Mouse (Mus musculus) adrenal gland, postnatal 25 days (tissue): ENCODE measurements at regions not wholly inside any gene's neighbourhood (a gene's known extent, or its start where the extent isn't known, plus 50 kb on each side); places are given as distances from the start of the nearest gene placed in this dataset.
A peak's percentile ranks its signal among the peaks of the same experiment; 100 is the strongest.

Experiments
- DNase-seq: peaks from one replicate; pipeline ENCODE4 v3.0.0; 2021; ENCODE audit warnings: mixed read lengths

DNA sequence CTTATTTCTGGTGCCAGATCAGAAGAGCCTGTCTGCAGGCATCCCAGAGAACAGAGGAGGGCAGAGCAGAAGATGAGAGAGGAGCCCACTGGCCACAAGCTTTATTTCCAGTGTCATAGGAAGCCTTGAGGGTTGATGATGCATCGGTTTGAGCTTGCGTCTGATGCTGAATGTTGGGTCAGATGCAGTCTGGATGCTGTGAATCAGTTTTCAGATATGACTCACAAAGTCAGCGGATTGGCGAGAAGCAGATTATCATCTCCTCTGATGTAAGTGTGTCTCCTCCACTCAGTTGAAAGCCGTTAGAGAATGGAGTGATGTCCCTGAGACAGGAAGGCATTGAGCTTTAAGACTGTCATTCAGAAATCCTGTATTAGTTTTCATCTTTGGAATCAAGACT lies 197.3 kb upstream of the Gm6793 start:
- DNase-seq: no peak

DNA sequence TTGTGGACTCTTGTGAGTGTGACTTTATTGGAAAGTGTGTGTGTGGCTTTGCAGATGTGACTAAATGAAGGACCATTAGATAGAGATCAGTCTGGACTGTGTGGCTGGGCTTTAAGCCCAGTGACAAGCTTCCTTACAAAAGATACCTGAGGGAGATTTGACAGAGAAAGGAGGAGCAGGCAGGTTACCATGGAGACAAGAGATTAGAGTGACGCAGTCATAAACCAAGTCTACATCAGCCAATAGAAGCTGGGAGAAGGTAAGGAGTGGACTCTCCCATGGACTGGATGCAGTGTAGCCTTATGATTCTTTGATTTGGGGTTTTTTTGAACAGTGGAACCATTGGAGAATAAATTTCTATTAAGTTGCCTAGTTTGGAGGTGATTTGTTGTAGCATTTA lies 181.6 kb upstream of the Gm6793 start:
- no peak for DNase-seq

DNA sequence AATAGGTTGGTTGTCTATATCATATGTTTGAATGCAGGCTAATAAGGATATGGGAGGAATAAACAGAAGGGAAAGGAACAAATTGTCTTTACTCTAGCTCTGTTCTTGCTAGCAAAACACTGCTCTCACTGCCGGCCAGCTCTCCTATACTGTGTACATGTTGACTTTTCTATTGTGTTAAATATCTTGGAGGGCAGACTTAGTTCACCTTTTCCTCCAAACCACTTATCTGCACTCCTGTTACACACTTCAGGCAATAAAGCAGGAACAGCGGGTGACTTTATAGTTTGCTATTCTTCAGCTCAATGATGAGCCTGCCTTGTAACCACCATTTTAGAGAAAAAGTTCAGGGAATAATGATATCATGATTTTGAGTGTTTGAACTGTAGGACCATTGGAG lies 181.0 kb upstream of the Gm6793 start:
- no peak for DNase-seq

GRCm38 (mm10) chr8:112191846-112192245 lies 177.0 kb upstream of the Gm6793 start:
- no peak for DNase-seq

DNA sequence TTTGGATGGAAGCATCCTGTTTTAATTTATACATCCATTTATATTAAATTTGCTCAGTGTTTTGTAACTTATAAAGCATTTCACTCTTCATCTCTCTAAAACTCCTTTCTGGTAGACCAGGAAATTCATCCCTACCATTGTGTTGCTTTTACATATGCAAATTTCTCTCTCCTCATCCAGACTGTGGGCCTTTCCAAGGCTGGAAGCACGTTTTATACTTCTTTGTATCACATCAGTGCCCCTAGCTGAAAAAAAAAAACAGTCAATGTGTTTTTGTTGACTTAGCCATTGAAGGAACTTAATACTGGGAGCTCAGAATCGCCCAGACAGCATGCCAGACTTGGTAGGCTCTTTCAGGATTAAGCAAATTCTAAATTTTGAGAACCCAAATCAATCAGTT lies 174.9 kb upstream of the Gm6793 start:
- no peak for DNase-seq

GRCm38 (mm10) chr8:112170184-112170583 lies 155.3 kb upstream of the Gm6793 start:
- no peak for DNase-seq

DNA sequence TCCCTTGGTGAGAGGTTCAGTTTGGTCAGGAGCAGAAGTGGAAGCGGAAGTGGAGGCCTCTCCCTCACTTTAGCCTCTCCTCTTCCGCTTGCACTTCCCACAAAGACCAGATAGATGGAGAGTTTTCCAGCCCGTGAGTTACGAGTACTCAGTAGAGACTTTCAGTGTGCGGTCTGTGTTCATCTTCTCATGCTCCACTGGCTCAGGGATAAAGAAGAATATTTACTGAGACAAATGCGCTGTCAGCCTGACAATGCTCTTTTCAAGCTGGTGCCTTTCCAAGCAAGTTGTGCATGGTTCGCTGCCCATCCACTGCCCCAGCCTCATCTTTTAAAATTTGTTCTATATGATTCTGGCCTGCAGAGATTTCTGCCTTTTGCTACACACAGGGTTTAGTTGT lies 141.8 kb upstream of the Gm6793 start:
- DNase-seq: no peak

DNA sequence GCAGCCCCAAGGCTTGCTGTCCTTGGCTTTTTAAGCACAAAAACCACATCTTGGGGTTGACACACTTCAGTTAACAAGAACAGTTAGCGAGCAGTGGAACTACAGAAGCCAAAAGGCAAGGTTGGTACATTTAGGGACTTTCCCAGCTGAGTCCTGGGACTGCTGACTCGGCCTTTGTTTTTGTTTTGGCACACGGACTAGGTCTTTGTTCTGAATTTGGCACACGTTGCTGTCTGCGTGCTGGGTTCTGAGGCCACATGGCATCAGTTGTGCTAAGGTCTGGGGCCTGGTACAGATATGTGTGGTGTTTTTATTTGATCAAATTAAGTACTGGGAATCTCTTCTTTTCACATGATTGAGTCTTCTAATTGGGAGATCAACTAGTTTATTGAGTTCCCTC lies 124.1 kb upstream of the Gm6793 start:
- DNase-seq: no peak

- DNase-seq: no peak
Measured at GRCm38 (mm10) chr8:112130196-112130595, 115.4 kb upstream of the Gm6793 start.

GRCm38 (mm10) chr8:112128833-112129518 lies 114.1 kb upstream of the Gm6793 start:
- peak; percentile 28 for DNase-seq

- DNase-seq: no peak
Measured at GRCm38 (mm10) chr8:112111950-112112349, 97.1 kb upstream of the Gm6793 start.

- DNase-seq: peak; percentile 18
Measured at GRCm38 (mm10) chr8:112097883-112098635, 83.2 kb upstream of the Gm6793 start.

DNA sequence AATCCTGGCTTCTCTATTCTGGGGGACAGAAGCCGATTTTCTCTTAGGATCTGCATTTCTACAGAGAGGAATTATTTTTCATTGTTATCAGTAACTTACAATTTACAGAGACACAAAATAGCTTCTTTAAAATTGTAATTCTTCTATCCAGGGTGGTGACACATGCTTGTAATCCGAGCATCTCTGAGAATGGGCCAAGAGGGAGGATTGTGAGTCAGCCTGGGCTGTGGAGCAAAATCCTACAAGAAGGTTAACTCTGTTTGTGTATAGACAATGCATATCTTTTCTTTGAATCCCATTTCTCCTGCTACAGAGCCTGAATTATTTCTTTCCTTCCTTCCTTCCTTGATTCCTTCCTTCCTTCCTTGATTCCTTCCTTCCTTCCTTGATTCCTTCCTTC lies 80.0 kb upstream of the Gm6793 start:
- no peak for DNase-seq

GRCm38 (mm10) chr8:112093554-112093953 lies 78.7 kb upstream of the Gm6793 start:
- no peak for DNase-seq

DNA sequence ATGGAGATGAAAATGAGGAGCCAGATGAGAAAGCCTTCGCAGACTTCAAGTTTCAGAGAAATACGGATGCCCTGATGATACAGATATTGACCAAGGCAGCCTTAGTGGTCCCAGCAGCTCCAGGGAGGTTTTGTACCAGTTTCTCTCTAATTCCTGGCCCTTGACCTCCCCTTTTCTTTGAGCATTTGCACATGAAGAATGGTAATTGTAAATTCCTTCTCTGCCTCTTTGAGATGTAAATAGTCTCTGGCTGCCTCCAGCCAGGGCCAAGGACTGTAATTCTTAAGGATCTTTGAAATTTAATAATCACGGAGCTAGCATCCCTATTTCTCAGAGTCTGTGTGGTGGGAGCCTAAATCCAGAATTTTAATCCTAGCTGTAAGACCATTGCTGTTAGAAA lies 78.0 kb upstream of the Gm6793 start:
- no peak for DNase-seq

GRCm38 (mm10) chr8:112078621-112079020 lies 63.8 kb upstream of the Gm6793 start:
- DNase-seq: no peak

DNA sequence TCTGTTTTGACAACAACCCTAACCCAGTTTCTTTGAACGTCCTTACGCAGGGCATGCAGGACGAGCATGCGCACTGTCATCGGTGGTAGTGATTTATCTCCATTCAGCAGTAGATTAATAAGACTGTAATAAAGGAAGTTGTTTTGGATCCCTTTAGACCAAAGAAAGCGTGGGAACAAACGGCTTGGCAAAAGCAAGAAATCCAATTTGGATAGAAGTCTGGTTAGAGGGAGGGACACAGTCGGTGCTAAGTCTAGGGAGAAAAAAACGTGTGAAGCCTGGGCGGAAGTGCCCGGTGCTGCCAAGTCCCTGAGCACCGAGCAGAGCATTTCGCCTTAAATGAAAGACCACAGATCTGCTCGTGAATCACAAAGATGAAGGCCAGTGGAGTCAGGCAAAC lies 57.4 kb upstream of the Gm6793 start:
- DNase-seq: no peak

GRCm38 (mm10) chr8:112070251-112070650 lies 55.4 kb upstream of the Gm6793 start:
- no peak for DNase-seq
